Mouse (Mus musculus) forebrain, postnatal 0 days (tissue): Measurements from ENCODE around the gene Mapk8ip3. TPM values are rescaled to one million over a fixed set of nuclear protein-coding genes. Genes with fewer than 3 reads are reported as not detected.

Experiments
- ATAC-seq: fragments of 200-750 bp; cut with Nextera tagmentation; 2 replicates; pipeline ENCODE4 v1.8.0; 2017; ENCODE audit warnings: mild to moderate bottlenecking, moderate library complexity
- DNase-seq: peaks from one replicate; pipeline ENCODE4 v3.0.0-alpha.2; 2015
- H3K27ac ChIP-seq: fragments of 300-500 bp; sonication (generic); 2 replicates; pipeline ENCODE4 v1.5.1; 2014; ENCODE audit warnings: low read depth, mild to moderate bottlenecking, antibody characterized with exemption, low read length, moderate library complexity, mixed read lengths
- H3K27me3 ChIP-seq: fragments of 300-500 bp; sonication (generic); 2 replicates; pipeline ENCODE4 v1.6.1; 2014; ENCODE audit warnings: mild to moderate bottlenecking, low read length, mixed read lengths; ENCODE audit not compliant: insufficient read depth
- H3K36me3 ChIP-seq: fragments of 300-500 bp; sonication (generic); 2 replicates; pipeline ENCODE4 v1.6.1; 2014; ENCODE audit warnings: mild to moderate bottlenecking, moderate library complexity; ENCODE audit not compliant: insufficient read depth
- H3K4me1 ChIP-seq: fragments of 300-500 bp; sonication (generic); 2 replicates; pipeline ENCODE4 v1.6.1; 2014; ENCODE audit warnings: antibody characterized with exemption; ENCODE audit not compliant: insufficient read depth
- H3K4me2 ChIP-seq: fragments of 300-500 bp; sonication (generic); 2 replicates; pipeline ENCODE4 v1.6.1; 2014; ENCODE audit warnings: low read depth, mild to moderate bottlenecking, moderate library complexity
- H3K4me3 ChIP-seq: fragments of 300-500 bp; sonication (generic); 2 replicates; pipeline ENCODE4 v1.5.1; 2014; ENCODE audit warnings: low read depth, low read length, mixed read lengths
- H3K9ac ChIP-seq: fragments of 300-500 bp; sonication (generic); 2 replicates; pipeline ENCODE4 v1.6.1; 2014; ENCODE audit warnings: mild to moderate bottlenecking
- H3K9me3 ChIP-seq: fragments of 300-500 bp; sonication (generic); 2 replicates; pipeline ENCODE4 v1.6.1; 2016; ENCODE audit warnings: low read length
- CTCF ChIP-seq: sonication (generic); IDR thresholded peaks from 2 replicates; pipeline ENCODE4 v1.5.1; 2016; ENCODE audit warnings: antibody characterized with exemption, control low read depth, low read depth
- WGBS: fragments of 180-500 bp; shearing (Covaris S2); extraction: QIAGEN DNeasy Blood & Tissue Kit; methylation state at CpG from one replicate; pipeline ENCODE4 v1.1.7; 2014; 5-methylcytosine and 5-hydroxymethylcytosine counted together
- polyA plus RNA-seq: library from polyadenylated mRNA; unstranded; fragments of >200 nt; fragmentation: Nextera tagmentation; extraction: Ambion mirVana; gene quantifications from 2 replicates; pipeline ENCODE4 v1.2.1, GENCODE M21; 2015
- total RNA-seq: library from RNA; depleted of rRNA; stranded (reverse); fragments of >200 nt; gene quantifications from 2 replicates; pipeline ENCODE4 v1.2.3, GENCODE M21; 2014

The Mapk8ip3 gene
- total and polyA plus RNA-seq, 2 experiments from 2014 or later, result 65.1 to 151 TPM

GRCm38 (mm10) chr17:24895571-24896240 lies 41.1 kb downstream of the Mapk8ip3 start:
- Histone ChIP-seq H3K4me3 (peak overlapping the region; percentile 77), H3K9ac (peak overlapping the region; percentile 91), H3K9me3 (no peaks in the 10 kb centered on the region), H3K4me2 (peak overlapping the region; percentile 97), H3K4me1 (peaks cover 20% of the 10 kb centered on the region), H3K27ac (peak overlapping the region; percentile 90), H3K36me3 (peaks cover 64% of the 10 kb centered on the region), H3K27me3 (no peaks in the 10 kb centered on the region)
- TF ChIP-seq CTCF, result no peak
- 9% methylated on average over 23 of the region's 23 CpGs for WGBS
- ATAC-seq, result no peak
- no peak for DNase-seq

GRCm38 (mm10) chr17:24894995-24895547 lies 41.7 kb downstream of the Mapk8ip3 start, which contains the start of the genes Eme2 and Mrps34:
Gene Eme2, minus strand, starts transcription at chr17:24895087.
Gene Mrps34, plus strand, starts transcription at chr17:24895116.
- H3K27me3 ChIP-seq, result no peaks in the 10 kb centered on the region
- under 1% methylated on average over 62 of the region's 62 CpGs for WGBS

GRCm38 (mm10) chr17:24894061-24894994 lies 42.4 kb downstream of the Mapk8ip3 start:
- Histone ChIP-seq H3K4me1 (peaks cover 20% of the 10 kb centered on the region), H3K36me3 (peaks cover 57% of the 10 kb centered on the region), H3K27ac (peak overlapping the region; percentile 87), H3K9me3 (no peaks in the 10 kb centered on the region), H3K4me2 (peak overlapping the region; percentile 97), H3K9ac (peak overlapping the region; percentile 91), H3K4me3 (peak overlapping the region; percentile 77), H3K27me3 (no peaks in the 10 kb centered on the region)
- DNase-seq (no peak), ATAC-seq (peak; percentile 14)
- WGBS, result 10% methylated on average over 31 of the region's 31 CpGs
- no peak for TF ChIP-seq CTCF

More at GRCm38 (mm10) chr17:24894995-24895547, 41.7 kb downstream of the Mapk8ip3 start, which contains the start of the genes Eme2 and Mrps34:
- Histone ChIP-seq H3K9me3 (no peaks in the 10 kb centered on the region), H3K4me3 (peak within 1 kb of the TSS; percentile 77), H3K27ac (peak within 1 kb of the TSS; percentile 90), H3K9ac (peak within 1 kb of the TSS; percentile 91), H3K36me3 (peaks cover 64% of the 10 kb centered on the region), H3K4me2 (peak within 1 kb of the TSS; percentile 97), H3K4me1 (peaks cover 20% of the 10 kb centered on the region)
- peak; percentile 75 for ATAC-seq
- peak; percentile 91 for DNase-seq
- TF ChIP-seq CTCF, result no peak

GRCm38 (mm10) chr17:24893276-24893675 lies 43.5 kb downstream of the Mapk8ip3 start:
- ATAC-seq (no peak), DNase-seq (no peak)
- no peak for TF ChIP-seq CTCF
- no peaks in the 10 kb centered on the region for H3K9me3 ChIP-seq
- H3K4me2 ChIP-seq, result no peak overlapping the region
- peaks cover 20% of the 10 kb centered on the region for H3K4me1 ChIP-seq
- no peak overlapping the region for H3K4me3 ChIP-seq
- peaks cover 52% of the 10 kb centered on the region for H3K36me3 ChIP-seq
- no peaks in the 10 kb centered on the region for H3K27me3 ChIP-seq
- WGBS, result 91% methylated on average over 2 of the region's 2 CpGs
- H3K27ac ChIP-seq, result no peak overlapping the region
- H3K9ac ChIP-seq, result no peak overlapping the region

GRCm38 (mm10) chr17:24892785-24893184 lies 44.0 kb downstream of the Mapk8ip3 start:
- Histone ChIP-seq H3K4me1 (peaks cover 22% of the 10 kb centered on the region), H3K4me2 (no peak overlapping the region), H3K4me3 (no peak overlapping the region), H3K36me3 (peaks cover 47% of the 10 kb centered on the region), H3K9ac (no peak overlapping the region), H3K27ac (no peak overlapping the region), H3K27me3 (no peaks in the 10 kb centered on the region), H3K9me3 (no peaks in the 10 kb centered on the region)
- ATAC-seq (no peak), DNase-seq (no peak)
- no peak for TF ChIP-seq CTCF
- 87% methylated on average over 12 of the region's 12 CpGs for WGBS

GRCm38 (mm10) chr17:24891321-24891720 lies 45.5 kb downstream of the Mapk8ip3 start:
- Histone ChIP-seq H3K27me3 (no peaks in the 10 kb centered on the region), H3K4me3 (no peak overlapping the region), H3K27ac (no peak overlapping the region), H3K4me1 (peaks cover 23% of the 10 kb centered on the region), H3K36me3 (peaks cover 43% of the 10 kb centered on the region), H3K9ac (no peak overlapping the region), H3K9me3 (no peaks in the 10 kb centered on the region), H3K4me2 (no peak overlapping the region)
- ATAC-seq (no peak), DNase-seq (no peak)
- no peak for TF ChIP-seq CTCF
- WGBS, result 85% methylated on average over 12 of the region's 13 CpGs
